Mouse (Mus musculus) embryonic facial prominence, embryonic 12.5 days (tissue): ENCODE data around the gene Igsf3. TPM values are rescaled to one million over a fixed set of nuclear protein-coding genes. Genes with fewer than 3 reads are reported as not detected.

Source experiments
- ATAC-seq: fragments of 200-750 bp; cut with Nextera tagmentation; 2 replicates; pipeline ENCODE4 v1.8.0; 2017; ENCODE audit not compliant: insufficient number of reproducible peaks, insufficient read depth, low FRiP score, low TSS enrichment
- H3K27ac ChIP-seq: fragments of 300-500 bp; sonication (generic); 2 replicates; pipeline ENCODE4 v1.5.1; 2016; ENCODE audit warnings: mild to moderate bottlenecking
- H3K27me3 ChIP-seq: fragments of 300-500 bp; sonication (generic); 2 replicates; pipeline ENCODE4 v1.6.1; 2016; ENCODE audit warnings: mild to moderate bottlenecking, moderate library complexity
- H3K36me3 ChIP-seq: fragments of 300-500 bp; sonication (generic); 2 replicates; pipeline ENCODE4 v1.6.1; 2016; ENCODE audit warnings: mild to moderate bottlenecking
- H3K4me1 ChIP-seq: fragments of 300-500 bp; sonication (generic); 2 replicates; pipeline ENCODE4 v1.6.1; 2016
- H3K4me2 ChIP-seq: fragments of 300-500 bp; sonication (generic); replicated peaks from 2 replicates; pipeline ENCODE4 v1.6.1; 2016; ENCODE audit warnings: mild to moderate bottlenecking, moderate library complexity
- H3K4me3 ChIP-seq: fragments of 300-500 bp; sonication (generic); 2 replicates; pipeline ENCODE4 v1.5.1; 2016; ENCODE audit warnings: mild to moderate bottlenecking
- H3K9ac ChIP-seq: fragments of 300-500 bp; sonication (generic); 2 replicates; pipeline ENCODE4 v1.6.1; 2016; ENCODE audit warnings: mild to moderate bottlenecking, moderate library complexity
- H3K9me3 ChIP-seq: fragments of 300-500 bp; sonication (generic); 2 replicates; pipeline ENCODE4 v1.6.1; 2016; ENCODE audit warnings: mild to moderate bottlenecking, moderate library complexity
- WGBS: fragments of 180-500 bp; shearing (Covaris S2); methylation state at CpG from one replicate; pipeline ENCODE4 v1.1.7; 2016; 5-methylcytosine and 5-hydroxymethylcytosine counted together
- polyA plus RNA-seq: library from polyadenylated mRNA; unstranded; fragments of >200 nt; fragmentation: Nextera tagmentation; extraction: Ambion mirVana; gene quantifications from 2 replicates; pipeline ENCODE4 v1.2.1, GENCODE M21; 2016

Gene Igsf3
- polyA plus RNA-seq, 1 experiment from 2014 or later = 93.3 TPM

DNA sequence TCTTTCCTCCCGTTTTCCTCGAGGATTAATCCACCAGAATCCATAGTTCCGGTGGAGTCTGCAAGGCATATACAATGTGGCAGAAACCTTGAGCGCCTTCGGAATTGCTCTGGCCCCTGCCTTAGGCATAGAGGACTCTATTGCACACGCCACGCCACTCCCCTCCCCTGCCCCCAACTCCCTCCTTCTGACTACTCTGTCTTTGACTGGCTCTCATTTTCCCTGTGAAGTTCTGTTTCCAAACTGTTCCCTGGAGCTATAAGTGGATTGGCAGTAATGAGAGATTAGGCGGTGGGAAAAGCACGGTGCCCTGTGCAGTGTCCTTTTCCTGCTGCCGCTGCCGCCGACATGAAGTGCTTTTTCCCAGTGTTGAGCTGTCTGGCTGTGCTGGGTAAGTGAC lies 1.2 kb downstream of the Igsf3 start:
- ATAC-seq = no peak
- 0% methylated on average over 12 of the region's 12 CpGs for WGBS
- no peaks in the 10 kb centered on the region for H3K9me3 ChIP-seq
- peak overlapping the region; percentile 88 for H3K4me3 ChIP-seq
- peak overlapping the region; percentile 90 for H3K9ac ChIP-seq
- no peaks in the 10 kb centered on the region for H3K36me3 ChIP-seq
- peaks cover 48% of the 10 kb centered on the region for H3K4me1 ChIP-seq
- peak overlapping the region; percentile 82 for H3K4me2 ChIP-seq
- peak overlapping the region; percentile 86 for H3K27ac ChIP-seq
- no peaks in the 10 kb centered on the region for H3K27me3 ChIP-seq

DNA sequence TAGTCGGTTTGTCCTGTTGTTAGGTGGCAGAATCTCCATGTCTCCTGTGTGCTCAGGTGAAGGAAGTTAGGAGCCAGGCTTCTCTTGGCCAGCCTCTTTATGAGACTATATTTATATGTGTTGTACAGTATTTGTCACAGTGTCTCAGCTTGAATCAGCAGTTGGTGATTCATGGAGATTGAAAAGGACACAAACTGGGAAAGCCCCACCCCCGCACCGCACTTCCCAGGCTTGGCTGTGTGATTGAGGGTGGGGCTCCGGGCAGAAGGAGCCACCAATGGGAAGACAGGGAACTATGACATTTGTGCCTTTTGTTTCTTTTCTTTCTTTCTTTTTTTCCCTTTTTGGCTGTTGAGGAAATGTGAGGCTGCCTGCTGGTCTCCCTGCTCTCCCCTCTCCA lies 2.9 kb downstream of the Igsf3 start:
- Histone ChIP-seq H3K9me3 (no peaks in the 10 kb centered on the region), H3K36me3 (no peaks in the 10 kb centered on the region), H3K27me3 (no peaks in the 10 kb centered on the region), H3K4me1 (peaks cover 64% of the 10 kb centered on the region), H3K9ac (peak overlapping the region; percentile 49), H3K27ac (peak overlapping the region; percentile 54), H3K4me3 (peak overlapping the region; percentile 88), H3K4me2 (peak overlapping the region; percentile 82)
- 14% methylated on average over 4 of the region's 4 CpGs for WGBS
- ATAC-seq = no peak

DNA sequence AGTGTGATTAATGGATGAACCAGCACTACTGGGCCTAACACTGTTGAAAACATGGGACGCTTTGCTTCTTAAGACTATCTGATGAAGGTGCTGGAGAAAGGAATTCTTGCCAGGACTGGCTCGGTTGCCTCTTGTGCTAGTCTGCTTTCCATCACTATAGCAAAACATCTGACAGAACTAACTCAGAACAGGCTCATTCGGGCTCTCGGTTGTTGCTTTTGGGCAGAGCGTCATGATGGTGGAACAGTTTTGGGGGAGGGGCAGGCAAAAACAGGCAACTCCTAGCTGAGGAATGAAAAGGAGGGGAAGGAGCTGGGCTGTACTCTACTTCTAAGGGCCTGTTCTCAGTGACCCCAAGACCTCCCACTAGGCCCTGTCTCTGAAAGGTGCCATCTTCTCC lies 4.8 kb downstream of the Igsf3 start:
- Histone ChIP-seq H3K4me1 (peaks cover 75% of the 10 kb centered on the region), H3K4me3 (peak overlapping the region; percentile 88), H3K27me3 (no peaks in the 10 kb centered on the region), H3K36me3 (no peaks in the 10 kb centered on the region), H3K9me3 (no peaks in the 10 kb centered on the region), H3K9ac (no peak overlapping the region), H3K27ac (peak overlapping the region; percentile 55), H3K4me2 (peak overlapping the region; percentile 82)
- no peak for ATAC-seq
- 26% methylated on average over 5 of the region's 5 CpGs for WGBS

DNA sequence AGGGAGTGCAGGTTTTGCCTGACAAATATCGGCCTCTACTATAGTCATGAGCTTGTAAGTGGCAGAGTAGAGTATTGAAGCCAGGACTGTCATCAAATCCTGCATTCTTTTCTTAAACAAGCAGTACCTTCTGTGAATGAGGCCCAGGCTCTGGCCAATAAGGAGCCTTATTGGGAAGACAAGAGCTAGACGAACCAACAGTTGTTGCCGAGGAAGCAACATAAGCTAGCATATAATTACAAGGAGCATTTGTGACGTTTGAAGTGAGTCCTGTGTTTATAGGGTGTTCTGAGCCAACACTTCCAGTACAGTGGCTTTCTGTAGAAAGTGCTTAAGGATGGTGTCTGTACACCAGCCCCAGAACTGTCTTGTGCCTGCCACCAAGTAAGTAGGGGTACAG lies 5.9 kb downstream of the Igsf3 start:
- Histone ChIP-seq H3K36me3 (no peaks in the 10 kb centered on the region), H3K4me3 (no peak overlapping the region), H3K27ac (no peak overlapping the region), H3K9ac (no peak overlapping the region), H3K9me3 (no peaks in the 10 kb centered on the region), H3K27me3 (no peaks in the 10 kb centered on the region), H3K4me1 (peaks cover 81% of the 10 kb centered on the region), H3K4me2 (peak overlapping the region; percentile 82; the same call in 1 of the 2 replicates)
- 51% methylated on average over 4 of the region's 4 CpGs for WGBS
- no peak for ATAC-seq

DNA sequence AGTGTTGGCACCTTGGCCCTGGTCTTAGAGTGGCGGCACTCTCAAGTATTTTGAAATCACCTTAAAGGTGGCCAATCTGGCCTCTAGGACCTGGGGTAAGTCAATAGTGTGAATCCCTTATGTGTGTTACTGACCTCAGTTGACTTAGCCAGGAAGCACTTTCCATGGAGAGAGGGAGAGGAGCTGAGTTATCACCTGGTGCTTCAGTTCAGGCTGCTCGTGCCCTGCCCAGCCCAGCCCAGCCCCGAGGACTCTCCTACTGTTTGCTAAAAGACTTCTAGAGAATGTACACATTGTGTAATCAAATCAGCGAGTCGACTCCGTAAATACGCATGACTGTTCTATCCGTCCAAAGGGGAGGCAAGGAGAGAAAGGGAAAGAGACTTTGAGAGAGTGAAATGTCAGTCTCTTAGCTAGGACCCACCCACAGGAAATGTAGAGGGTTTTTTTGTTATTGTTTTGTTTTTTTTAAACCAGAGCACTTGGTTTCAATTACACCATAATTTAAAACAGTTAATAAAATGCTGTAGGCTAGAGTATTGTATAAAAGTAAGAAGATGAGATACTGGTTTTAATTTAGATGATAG lies 9.6 kb downstream of the Igsf3 start:
- Histone ChIP-seq H3K36me3 (no peaks in the 10 kb centered on the region), H3K27ac (no peak overlapping the region), H3K4me3 (no peak overlapping the region), H3K4me1 (peaks cover 82% of the 10 kb centered on the region), H3K4me2 (peak overlapping the region; percentile 18; the same call in 1 of the 2 replicates), H3K9me3 (no peaks in the 10 kb centered on the region), H3K27me3 (no peaks in the 10 kb centered on the region), H3K9ac (no peak overlapping the region)
- WGBS = 22% methylated on average over 8 of the region's 8 CpGs
- ATAC-seq = no peak

DNA sequence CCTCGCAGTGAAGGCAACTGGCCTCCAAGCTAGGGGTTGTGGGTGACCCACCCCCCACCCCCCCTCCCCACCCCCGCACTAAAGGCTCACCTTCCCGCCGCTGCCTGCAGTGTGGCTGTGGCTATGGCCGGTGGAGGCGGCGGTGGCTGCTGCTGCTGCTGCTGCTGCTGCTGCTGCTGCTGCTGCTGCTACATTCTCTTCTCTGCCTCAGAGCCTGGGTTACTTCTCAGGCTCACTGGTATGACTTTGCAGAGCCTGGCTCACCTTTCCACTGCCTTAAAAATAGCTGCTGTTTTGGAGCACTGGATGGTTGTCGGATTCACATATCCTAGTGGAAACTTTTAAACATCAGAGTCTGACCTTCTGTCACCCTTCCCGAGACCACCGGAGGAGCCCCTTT lies 11.0 kb downstream of the Igsf3 start:
- H3K27ac ChIP-seq = peak overlapping the region; percentile 52
- 4% methylated on average over 10 of the region's 10 CpGs for WGBS
- no peak overlapping the region for H3K9ac ChIP-seq
- H3K9me3 ChIP-seq = no peaks in the 10 kb centered on the region
- H3K36me3 ChIP-seq = no peaks in the 10 kb centered on the region
- peak overlapping the region; percentile 36 for H3K4me2 ChIP-seq
- peak overlapping the region; percentile 7; the same call in 1 of the 2 replicates for H3K4me3 ChIP-seq
- H3K27me3 ChIP-seq = no peaks in the 10 kb centered on the region
- peaks cover 82% of the 10 kb centered on the region for H3K4me1 ChIP-seq
- ATAC-seq = no peak

DNA sequence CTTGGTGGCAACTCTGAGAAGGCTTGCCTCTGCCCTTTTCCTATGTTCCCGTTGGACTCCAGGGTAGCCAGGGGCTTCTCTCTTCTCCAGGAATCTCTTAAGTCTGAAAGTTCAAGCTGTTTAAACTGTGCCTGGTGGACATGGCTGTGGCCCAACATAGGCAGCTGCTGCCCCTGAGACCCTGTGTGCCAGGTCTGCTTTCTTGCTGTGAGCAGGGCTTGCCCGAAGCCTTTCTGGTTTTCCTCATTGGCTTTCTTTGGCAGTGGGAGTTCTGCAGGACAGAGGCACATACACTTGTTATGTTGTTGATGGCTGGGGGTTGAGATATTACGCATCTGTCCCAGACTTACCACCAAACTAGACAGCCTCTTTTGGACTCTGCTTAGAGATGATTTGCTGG lies 12.7 kb downstream of the Igsf3 start:
- peak overlapping the region; percentile 60; the same call in 1 of the 2 replicates for H3K27ac ChIP-seq
- H3K27me3 ChIP-seq = no peaks in the 10 kb centered on the region
- H3K4me3 ChIP-seq = no peak overlapping the region
- H3K4me2 ChIP-seq = no peak overlapping the region
- no peak overlapping the region for H3K9ac ChIP-seq
- no peaks in the 10 kb centered on the region for H3K9me3 ChIP-seq
- no peaks in the 10 kb centered on the region for H3K36me3 ChIP-seq
- 85% methylated on average over 3 of the region's 3 CpGs for WGBS
- H3K4me1 ChIP-seq = peaks cover 82% of the 10 kb centered on the region
- ATAC-seq = no peak

DNA sequence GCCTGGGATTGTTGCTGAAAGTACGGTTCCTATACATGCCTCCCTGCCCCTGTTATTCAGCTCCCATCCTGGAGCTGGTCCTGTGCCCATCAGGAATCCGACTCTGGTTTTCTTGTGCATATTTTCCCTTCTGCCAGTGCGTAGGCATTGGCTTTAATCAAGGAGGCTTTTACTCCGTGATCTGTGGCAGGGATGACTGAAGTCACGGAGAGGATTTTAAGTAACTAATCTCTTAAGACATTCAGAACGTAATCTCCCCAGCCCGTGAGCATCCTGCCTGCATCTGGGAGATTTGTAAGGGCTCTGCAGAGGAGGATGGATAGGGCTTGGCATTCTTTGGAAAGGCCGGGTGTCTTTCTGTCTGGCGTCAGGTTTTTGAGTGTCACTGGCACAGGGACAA lies 13.6 kb downstream of the Igsf3 start:
- Histone ChIP-seq H3K9ac (peak overlapping the region; percentile 2; the same call in 1 of the 2 replicates), H3K4me1 (peaks cover 84% of the 10 kb centered on the region), H3K27me3 (no peaks in the 10 kb centered on the region), H3K9me3 (no peaks in the 10 kb centered on the region), H3K4me3 (no peak overlapping the region), H3K27ac (peak overlapping the region; percentile 60), H3K4me2 (0 out of 2 replicates have a peak overlapping the region, but pooled peaks have one; percentile 4), H3K36me3 (no peaks in the 10 kb centered on the region)
- no peak for ATAC-seq
- WGBS = 24% methylated on average over 9 of the region's 9 CpGs

DNA sequence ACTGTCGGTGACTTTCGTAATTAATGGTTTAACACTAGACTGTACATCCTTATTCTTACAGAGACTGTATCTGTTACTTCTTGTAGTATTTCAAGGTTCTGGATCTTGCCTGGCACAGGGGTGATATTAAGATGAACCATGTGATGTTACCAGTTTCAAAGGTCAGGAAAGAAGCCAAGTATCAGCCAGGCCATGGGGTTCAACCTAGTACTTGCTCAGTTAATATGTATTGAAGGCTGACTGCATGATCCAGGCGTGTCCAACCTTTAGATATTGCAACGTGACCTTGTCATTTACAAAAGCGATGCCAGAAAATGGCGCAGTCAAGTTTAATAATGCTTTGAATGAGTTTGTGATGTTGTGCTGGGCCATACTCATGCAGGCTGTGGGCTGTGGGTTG lies 15.1 kb downstream of the Igsf3 start:
- no peak overlapping the region; the same call in 1 of the 2 replicates for H3K27ac ChIP-seq
- WGBS = 90% methylated on average over 6 of the region's 6 CpGs

DNA sequence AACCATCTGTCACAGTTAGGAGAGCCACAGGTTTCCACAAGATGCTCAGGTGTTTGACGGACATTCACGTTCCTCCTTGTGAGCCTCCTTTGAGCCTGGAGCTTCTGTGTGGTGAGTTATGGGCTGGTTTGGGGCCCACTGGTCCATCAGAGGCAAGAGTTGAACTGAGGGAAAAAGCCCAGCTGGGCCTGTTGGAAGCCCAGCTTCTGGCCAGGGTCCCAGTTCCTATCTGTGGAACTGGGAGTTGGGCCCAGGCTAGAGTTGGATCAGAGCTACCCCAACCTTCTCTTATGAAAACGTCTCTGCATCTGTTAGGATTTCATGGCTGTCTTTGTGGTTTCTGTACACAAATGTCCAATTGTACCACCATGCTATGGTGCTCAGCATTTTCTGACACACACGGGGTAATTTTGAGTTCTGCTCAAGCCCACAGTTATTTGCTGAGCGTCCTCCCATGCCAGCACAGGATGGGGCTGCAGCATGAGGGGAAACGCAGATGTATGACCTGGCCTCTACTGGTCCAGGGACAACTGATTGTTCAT lies 16.3 kb downstream of the Igsf3 start:
- Histone ChIP-seq H3K4me2 (0 out of 2 replicates have a peak overlapping the region, but pooled peaks have one; percentile 18), H3K9ac (no peak overlapping the region), H3K4me3 (no peak overlapping the region), H3K4me1 (peaks cover 95% of the 10 kb centered on the region), H3K36me3 (no peaks in the 10 kb centered on the region), H3K9me3 (no peaks in the 10 kb centered on the region), H3K27me3 (no peaks in the 10 kb centered on the region), H3K27ac (peak overlapping the region; percentile 98)
- 67% methylated on average over 6 of the region's 6 CpGs for WGBS
- no peak for ATAC-seq

More for the DNA sequence above, 15.1 kb downstream of the Igsf3 start:
- no peak for ATAC-seq
- Histone ChIP-seq H3K4me1 (peaks cover 92% of the 10 kb centered on the region), H3K27me3 (no peaks in the 10 kb centered on the region), H3K36me3 (no peaks in the 10 kb centered on the region), H3K9ac (no peak overlapping the region), H3K4me2 (no peak overlapping the region), H3K4me3 (no peak overlapping the region), H3K9me3 (no peaks in the 10 kb centered on the region)

DNA sequence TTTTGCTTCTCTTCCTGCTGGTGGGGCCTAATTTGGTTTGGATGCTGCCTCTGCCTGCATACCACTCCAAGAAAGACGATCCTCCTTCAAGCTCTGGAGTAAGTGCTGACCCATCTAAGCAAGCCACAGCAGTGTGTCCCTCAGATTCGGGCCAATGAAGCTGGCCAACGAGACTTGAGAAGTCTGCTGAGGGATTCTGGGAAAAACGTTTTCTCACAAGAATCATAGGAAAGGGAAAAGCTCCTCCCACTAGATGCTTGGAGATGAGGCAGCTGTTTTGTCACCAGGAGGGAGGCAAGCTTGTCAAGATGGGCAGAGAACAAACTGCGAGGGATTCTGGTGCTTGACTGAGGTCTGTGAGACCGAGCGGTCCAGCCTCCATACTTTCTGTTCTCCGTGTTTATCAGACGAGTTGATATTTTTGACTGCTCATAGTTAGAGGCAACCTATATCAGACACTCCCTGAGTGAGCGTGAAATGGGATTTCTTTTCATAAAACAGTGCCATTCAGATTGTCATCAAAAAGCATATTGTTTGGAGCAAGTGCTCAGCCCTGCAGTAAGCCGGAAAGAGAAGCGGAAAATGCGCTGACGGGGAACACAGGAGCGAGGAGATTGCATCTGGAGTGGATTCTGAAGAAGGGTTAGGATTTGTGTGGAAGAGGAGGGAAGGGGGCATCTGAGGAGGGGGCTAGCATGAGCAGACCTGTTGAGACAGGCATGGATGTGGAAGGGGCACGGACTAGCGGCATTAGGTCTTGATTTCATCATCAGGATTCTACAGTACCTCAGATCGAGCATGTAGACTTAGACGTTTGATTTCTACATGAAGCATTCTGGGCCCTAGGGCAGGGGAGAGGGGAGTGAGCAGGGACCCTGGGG lies 17.0 kb downstream of the Igsf3 start:
- Histone ChIP-seq H3K4me1 (peaks cover 94% of the 10 kb centered on the region), H3K4me3 (no peak overlapping the region), H3K9me3 (no peaks in the 10 kb centered on the region), H3K9ac (peak overlapping the region; percentile 17), H3K4me2 (peak overlapping the region; percentile 18; the same call in 1 of the 2 replicates), H3K27ac (peak overlapping the region; percentile 98), H3K27me3 (no peaks in the 10 kb centered on the region), H3K36me3 (no peaks in the 10 kb centered on the region)
- no peak for ATAC-seq
- WGBS = 33% methylated on average over 19 of the region's 19 CpGs
